Mouse (Mus musculus) inflammation-experienced regulatory T-cells (primary cell): Measurements from ENCODE around the gene Sbk2. TPM values are rescaled to one million over a fixed set of nuclear protein-coding genes. Genes with fewer than 3 reads are reported as not detected.

Experiments
- polyA plus RNA-seq, 2 experiments: library from polyadenylated mRNA; unstranded; fragments of 100-300 nt; shearing (Covaris generic); gene quantifications; one replicate each; pipeline ENCODE4 v1.2.1; 2017

Sbk2 gene
- polyA plus RNA-seq = under 1 TPM in 1 of 2 experiments, not detected in 1; 0.51 TPM

GRCm38 (mm10) chr7:4964272-4964671 is at the start of gene Sbk2:
Gene Sbk2 (minus strand): TSS chr7:4964406.

DNA sequence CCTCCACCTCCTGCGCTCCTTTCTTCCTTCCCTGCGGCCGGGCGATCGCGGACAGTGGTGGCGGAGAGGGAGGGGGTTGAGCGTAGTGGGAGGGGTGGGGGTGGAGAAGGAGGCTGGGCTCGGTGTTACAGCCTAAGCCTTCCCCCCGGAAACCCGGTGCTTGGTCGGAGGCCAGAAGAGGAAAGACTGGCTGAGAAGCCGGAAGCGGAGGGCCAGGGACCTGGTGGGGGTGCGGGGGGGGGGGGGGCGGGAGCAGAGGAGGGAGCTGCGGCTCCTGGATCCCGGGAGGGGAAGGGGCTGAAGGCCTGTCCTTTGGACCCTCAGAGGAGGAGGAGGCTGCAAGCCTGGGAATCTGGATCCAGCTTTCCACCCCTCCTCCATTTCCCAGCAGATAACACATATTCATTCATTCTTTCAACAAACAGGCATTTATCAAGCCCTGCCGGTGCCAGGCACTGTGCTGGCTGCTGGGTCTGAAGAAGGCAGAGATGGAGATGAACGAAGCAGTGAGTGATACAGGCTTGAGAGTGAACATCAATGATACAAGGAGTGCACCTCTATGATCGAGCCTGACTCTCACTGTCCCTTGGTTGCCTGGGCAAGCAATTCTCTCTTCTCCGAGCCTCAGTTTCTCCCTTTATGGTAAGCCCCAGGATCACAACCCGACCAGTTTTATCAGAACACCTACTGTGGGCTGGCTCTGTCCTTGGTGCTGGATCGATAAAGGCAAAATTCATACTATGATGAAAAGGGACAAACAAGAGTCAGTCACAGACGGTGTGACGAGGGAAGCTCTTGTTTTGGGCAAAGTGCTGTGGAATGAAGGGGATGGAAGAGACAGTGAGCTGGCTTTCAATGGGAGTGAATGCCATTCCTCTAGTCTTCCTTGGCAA is 32.0 kb upstream of the Sbk2 start, which contains the start of gene Zfp579:
Zfp579 (minus strand) TSS at position 156 of the 893 bp plus-strand sequence.

GRCm38 (mm10) chr7:4971068-4971467 is 6.9 kb upstream of the Sbk2 start, which contains the start of gene Sbk3:
Gene Sbk3 (minus strand): TSS chr7:4971168.

DNA sequence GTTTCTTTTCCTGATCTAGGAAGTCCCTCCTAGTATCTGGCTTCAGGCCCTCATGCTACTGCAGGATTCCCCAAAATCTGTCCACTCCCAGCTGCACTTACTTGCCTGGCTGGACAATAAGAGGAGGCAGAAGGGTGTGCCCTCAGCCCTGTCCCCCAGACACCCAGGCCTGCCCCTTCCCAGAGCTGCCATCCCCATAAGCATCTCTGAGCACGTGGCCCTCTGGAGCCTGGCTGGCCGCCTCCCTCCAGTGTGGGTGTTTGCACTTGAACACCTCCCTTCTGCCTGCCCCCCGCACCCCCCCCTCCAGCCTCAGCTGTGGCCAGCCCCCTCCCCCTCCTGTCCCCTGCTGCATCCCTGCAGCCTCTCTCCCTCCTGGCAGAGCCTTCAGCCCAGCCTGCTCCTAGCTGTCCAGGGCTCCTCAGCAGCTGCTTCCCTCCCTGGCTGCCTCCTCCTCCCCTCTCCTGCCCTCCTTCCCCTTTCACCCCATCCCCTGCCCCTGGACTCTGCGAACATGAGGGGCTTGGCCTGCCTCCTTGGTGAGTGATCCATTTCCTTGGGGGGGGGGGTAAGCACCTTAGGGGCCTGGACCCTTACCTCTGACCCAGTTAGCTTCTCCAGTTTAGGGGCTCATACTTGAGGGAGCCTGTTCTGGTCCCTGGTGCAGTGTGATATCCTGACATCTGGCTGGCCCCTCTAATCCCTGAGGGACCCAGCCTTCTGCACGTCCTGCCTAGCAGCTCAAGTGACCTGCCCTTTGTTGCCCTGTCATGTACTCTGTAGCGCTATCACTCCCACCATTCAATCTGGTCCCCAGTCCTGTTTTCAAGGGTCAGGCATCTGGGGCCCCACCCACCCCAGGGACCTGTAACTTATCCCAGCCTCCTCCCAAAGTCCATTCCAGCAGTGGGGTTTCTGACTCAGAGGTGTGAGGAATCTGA is 38.5 kb downstream of the Sbk2 start, which contains the start of gene Ssc5d:
Ssc5d (plus strand) TSS at position 345 of the 941 bp plus-strand sequence.

GRCm38 (mm10) chr7:4921824-4922482 is 42.3 kb downstream of the Sbk2 start, which contains the start of gene Nat14:
Gene Nat14 (plus strand): TSS chr7:4922028.

GRCm38 (mm10) chr7:4915007-4915665 is 49.1 kb downstream of the Sbk2 start, which contains the start of gene Zfp628:
Gene Zfp628 (plus strand): TSS chr7:4915217.

DNA sequence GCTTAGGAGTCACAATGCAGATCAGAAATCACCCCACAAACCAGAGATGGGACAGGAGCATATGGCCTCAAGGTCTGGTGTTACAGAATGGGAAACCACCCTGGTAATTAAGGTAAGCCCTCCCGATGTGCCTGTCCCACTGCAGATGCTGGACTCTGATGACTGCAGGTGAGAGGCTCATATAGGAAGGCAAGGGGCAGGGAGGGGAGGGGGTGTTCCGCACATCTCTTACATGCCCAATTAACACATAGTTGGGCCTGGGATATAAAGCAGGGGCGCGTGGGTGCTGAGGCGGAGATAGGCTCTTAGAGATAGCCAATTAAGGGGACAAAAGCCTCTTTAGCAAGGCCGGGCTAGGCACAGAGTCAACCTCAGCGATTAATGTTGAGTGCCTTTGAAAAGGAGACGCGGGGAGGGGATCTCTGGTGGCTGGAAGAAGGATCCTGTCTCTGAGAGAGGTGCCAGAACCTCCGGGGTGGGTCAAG is 57.7 kb downstream of the Sbk2 start, which contains the start of gene Gm36210:
Gm36210 (minus strand) TSS at position 51 of the 485 bp plus-strand sequence.

Other genes starting within 250 kb of the Sbk2 start
- gene Tmem150b, start 239.2 kb downstream of the Sbk2 start, polyA plus RNA-seq = under 1 TPM; 0.39 to 0.65 TPM
- 10 to 100 TPM; 39.6 to 41.0 TPM for gene Kmt5c, start 224.3 kb downstream of the Sbk2 start, polyA plus RNA-seq
- gene Cox6b2, start 211.3 kb downstream of the Sbk2 start, polyA plus RNA-seq = 1 to 10 TPM in 1 of 2 experiments, not detected in 1; 3.1 TPM
- not detected for gene Fam71e2, start 193.1 kb downstream of the Sbk2 start, polyA plus RNA-seq
- under 1 TPM; 0.18 to 0.23 TPM for gene Il11, start 181.5 kb downstream of the Sbk2 start, polyA plus RNA-seq
- 1 to 10 TPM in 1 of 2 experiments, under 1 TPM in 1; 0.37 to 1.1 TPM for gene Tmem190, start 181.5 kb downstream of the Sbk2 start, polyA plus RNA-seq
- 10 to 100 TPM; 11.1 to 18.2 TPM for gene Tmem238, start 174.8 kb downstream of the Sbk2 start, polyA plus RNA-seq
- gene Rpl28, start 171.5 kb downstream of the Sbk2 start, polyA plus RNA-seq = 100 to 1,000 TPM; 268 to 278 TPM
- gene Ube2s, start 151.8 kb downstream of the Sbk2 start, polyA plus RNA-seq = 100 to 1,000 TPM in 1 of 2 experiments, 10 to 100 TPM in 1; 99.5 to 166 TPM
- not detected for gene Shisa7, start 119.7 kb downstream of the Sbk2 start, polyA plus RNA-seq
- gene Isoc2b, start 94.1 kb downstream of the Sbk2 start, polyA plus RNA-seq = 10 to 100 TPM; 23.8 to 37.5 TPM
- gene Isoc2a, start 87.3 kb downstream of the Sbk2 start, polyA plus RNA-seq = 1 to 10 TPM in 1 of 2 experiments, under 1 TPM in 1; 0.75 to 1.2 TPM
- under 1 TPM in 1 of 2 experiments, not detected in 1; 0.12 TPM for gene Gm36210, start 57.9 kb downstream of the Sbk2 start, polyA plus RNA-seq
- 1 to 10 TPM; 2.0 to 2.2 TPM for gene Zfp628, start 49.2 kb downstream of the Sbk2 start, polyA plus RNA-seq
- under 1 TPM; 0.27 to 0.86 TPM for gene Nat14, start 42.4 kb downstream of the Sbk2 start, polyA plus RNA-seq
- gene Ssc5d, start 38.6 kb downstream of the Sbk2 start, polyA plus RNA-seq = under 1 TPM; 0.27 to 0.40 TPM
- gene Sbk3, start 6.8 kb upstream of the Sbk2 start, polyA plus RNA-seq = under 1 TPM in 1 of 2 experiments, not detected in 1; 0.26 TPM
- gene Zfp579, start 31.8 kb upstream of the Sbk2 start, polyA plus RNA-seq = 10 to 100 TPM; 20.6 to 23.4 TPM
- 10 to 100 TPM; 31.2 to 51.7 TPM for gene Zfp524, start 50.0 kb upstream of the Sbk2 start, polyA plus RNA-seq
- 10 to 100 TPM; 41.3 to 45.3 TPM for gene Fiz1, start 50.3 kb upstream of the Sbk2 start, polyA plus RNA-seq
- 1 to 10 TPM; 6.1 to 8.1 TPM for gene Gm44973, start 51.1 kb upstream of the Sbk2 start, polyA plus RNA-seq
- 1 to 10 TPM; 7.8 to 8.4 TPM for gene Zfp865, start 56.0 kb upstream of the Sbk2 start, polyA plus RNA-seq
- not detected for gene Ccdc106, start 56.1 kb upstream of the Sbk2 start, polyA plus RNA-seq
- gene 4632433K11Rik, start 69.7 kb upstream of the Sbk2 start, polyA plus RNA-seq = not detected
- 1 to 10 TPM; 3.9 to 4.1 TPM for gene Zfp784, start 74.0 kb upstream of the Sbk2 start, polyA plus RNA-seq
- 1 to 10 TPM; 2.6 to 4.7 TPM for gene Zfp580, start 87.1 kb upstream of the Sbk2 start, polyA plus RNA-seq
- 100 to 1,000 TPM in 1 of 2 experiments, 10 to 100 TPM in 1; 92.7 to 102 TPM for gene U2af2, start 97.7 kb upstream of the Sbk2 start, polyA plus RNA-seq
- 10 to 100 TPM; 24.1 to 34.1 TPM for gene Epn1, start 115.8 kb upstream of the Sbk2 start, polyA plus RNA-seq
- under 1 TPM in 1 of 2 experiments, not detected in 1; 0.22 TPM for gene Rfpl4, start 152.5 kb upstream of the Sbk2 start, polyA plus RNA-seq
- 1 to 10 TPM in 1 of 2 experiments, not detected in 1; 2.4 TPM for gene Rasl2-9, start 161.5 kb upstream of the Sbk2 start, polyA plus RNA-seq
- under 1 TPM; 0.04 to 0.17 TPM for gene Vmn1r55, start 185.3 kb upstream of the Sbk2 start, polyA plus RNA-seq
- gene Vmn1r56, start 232.3 kb upstream of the Sbk2 start, polyA plus RNA-seq = not detected